Mouse (Mus musculus) ES-Bruce4 (cell line): Measurements from ENCODE around the gene Cxcr4.

Source experiments
- CTCF ChIP-seq: IDR thresholded peaks from one replicate; pipeline ENCODE4 v1.8.1; 2011; ENCODE audit warnings: low read depth, low read length
- EP300 ChIP-seq: IDR thresholded peaks from 2 replicates; pipeline ENCODE4 v1.6.1; 2011; ENCODE audit warnings: low read depth, low read length; ENCODE audit not compliant: insufficient read depth
- POLR2A ChIP-seq: IDR thresholded peaks from one replicate; pipeline ENCODE4 v1.8.1; 2011; ENCODE audit warnings: low read length; ENCODE audit not compliant: insufficient read depth

DNA sequence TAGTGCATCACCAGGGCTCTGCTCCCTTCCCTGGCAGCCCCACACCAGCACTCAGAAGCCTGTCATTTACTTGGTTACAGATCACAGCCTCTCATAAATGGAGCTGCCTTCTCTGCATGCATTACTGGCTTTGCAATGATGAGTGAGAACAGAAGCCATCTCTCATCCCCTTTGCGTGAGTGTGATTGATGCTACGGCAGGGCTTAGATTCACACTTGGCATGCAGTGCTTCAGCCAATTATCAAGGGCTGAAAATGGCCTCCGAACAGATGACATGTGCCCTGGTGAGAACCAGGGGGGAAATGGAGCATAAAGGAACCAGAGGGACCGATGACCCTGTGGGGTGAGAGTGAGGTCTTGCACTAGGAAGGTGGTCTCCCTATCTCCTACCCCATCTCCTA is 47.6 kb upstream of the Cxcr4 start:
- no peak for TF ChIP-seq CTCF
- no peak for TF ChIP-seq POLR2A
- TF ChIP-seq EP300: no peak
